Mouse (Mus musculus): ENCODE results near the gene Evx2.
A peak's percentile ranks its signal among the peaks of the same experiment; 100 is the strongest.

Gene Evx2

GRCm38 (mm10) chr2:74663291-74663925 is 4.1 kb upstream of the Evx2 start:
- peak; percentile 80 for DNase-seq

GRCm38 (mm10) chr2:74661685-74662084 is 2.3 kb upstream of the Evx2 start:
- peak; percentile 81 for DNase-seq

GRCm38 (mm10) chr2:74660421-74661375 is 1.3 kb upstream of the Evx2 start:
- DNase-seq, result no peak

GRCm38 (mm10) chr2:74658667-74659371 is 538 bp downstream of the Evx2 start:
- DNase-seq, result peak; percentile 45

GRCm38 (mm10) chr2:74658024-74658666 is 1.2 kb downstream of the Evx2 start:
- no peak for DNase-seq

GRCm38 (mm10) chr2:74657251-74658023 is 1.9 kb downstream of the Evx2 start:
- peak; percentile 40 for DNase-seq

GRCm38 (mm10) chr2:74656632-74657021 is 2.7 kb downstream of the Evx2 start:
- DNase-seq, result peak; percentile 43

GRCm38 (mm10) chr2:74655821-74656631 is 3.3 kb downstream of the Evx2 start:
- peak; percentile 58 for DNase-seq

GRCm38 (mm10) chr2:74655420-74655781 is 4.0 kb downstream of the Evx2 start:
- peak; percentile 43 for DNase-seq

- no peak for DNase-seq
Observed at GRCm38 (mm10) chr2:74654743-74655419, 4.5 kb downstream of the Evx2 start.

GRCm38 (mm10) chr2:74653781-74654535 is 5.4 kb downstream of the Evx2 start:
- DNase-seq, result peak; percentile 30

GRCm38 (mm10) chr2:74652996-74653340 is 6.4 kb downstream of the Evx2 start:
- no peak for DNase-seq

- DNase-seq, result peak; percentile 17
Observed at GRCm38 (mm10) chr2:74647082-74647864, 12.1 kb downstream of the Evx2 start.

- DNase-seq, result no peak
Observed at GRCm38 (mm10) chr2:74645631-74646030, 13.7 kb downstream of the Evx2 start.

GRCm38 (mm10) chr2:74642431-74642830 is 16.9 kb downstream of the Evx2 start:
- no peak for DNase-seq

- DNase-seq, result no peak
Observed at GRCm38 (mm10) chr2:74635412-74635811, 23.9 kb downstream of the Evx2 start.

- no peak for DNase-seq
Observed at GRCm38 (mm10) chr2:74620368-74620767, 39.0 kb downstream of the Evx2 start.

- no peak for DNase-seq
Observed at GRCm38 (mm10) chr2:74619676-74620246, 39.6 kb downstream of the Evx2 start.

- DNase-seq, result no peak
Observed at GRCm38 (mm10) chr2:74617706-74618105, 41.7 kb downstream of the Evx2 start.

All from retina, postnatal 1 day (tissue).